Mouse (Mus musculus) ES-E14 (cell line): Measurements from ENCODE around the gene Tgfbi.

Source experiments
- HCFC1 ChIP-seq: IDR thresholded peaks from 2 replicates; pipeline ENCODE4 v1.6.1; 2012; ENCODE audit warnings: low read length, inconsistent platforms, borderline replicate concordance; ENCODE audit not compliant: insufficient read depth
- MAFK ChIP-seq: IDR thresholded peaks from 2 replicates; pipeline ENCODE4 v1.6.1; 2014; ENCODE audit warnings: mild to moderate bottlenecking, low read depth, low read length, inconsistent platforms; ENCODE audit not compliant: insufficient read depth
- ZC3H11A ChIP-seq: IDR thresholded peaks from 2 replicates; pipeline ENCODE4 v1.6.1; 2012; ENCODE audit warnings: low read depth, mild to moderate bottlenecking, inconsistent platforms, low read length, borderline replicate concordance
- ZNF384 ChIP-seq: IDR thresholded peaks from 2 replicates; pipeline ENCODE4 v1.6.1; 2012; ENCODE audit warnings: low read depth, low read length, inconsistent platforms

DNA sequence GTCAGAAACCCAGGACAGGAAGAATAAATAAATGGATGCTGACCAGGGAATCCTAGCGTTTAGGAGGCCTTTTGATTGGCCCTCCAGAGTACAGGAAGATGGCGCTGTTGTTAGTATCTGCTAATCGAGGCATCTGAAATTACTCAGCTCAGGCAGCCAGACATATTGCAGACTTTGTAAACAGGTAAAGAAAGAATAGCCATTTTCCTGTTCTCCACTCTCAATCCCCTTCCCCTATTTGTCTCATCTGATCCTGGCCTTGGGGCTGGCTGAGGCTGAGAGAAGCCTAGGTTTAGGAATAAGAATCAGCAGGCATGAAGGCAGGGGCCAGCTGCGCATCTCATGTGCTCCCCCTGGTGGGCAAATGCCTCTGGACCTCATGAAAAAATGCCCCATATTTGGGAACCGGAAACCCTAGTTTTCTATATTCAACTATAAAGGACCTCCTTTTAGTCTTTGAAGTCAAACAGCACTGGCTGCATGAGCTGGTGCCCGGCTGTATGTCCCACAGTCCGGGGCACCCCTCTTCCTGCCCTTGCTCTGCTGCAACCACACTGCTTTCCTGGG, 48.7 kb downstream of the Tgfbi start:
- TF ChIP-seq HCFC1 (no peak), ZC3H11A (peak; percentile 67), MAFK (no peak), ZNF384 (0 out of 2 replicates have a peak, but pooled peaks have one; percentile 35)
